Mouse (Mus musculus) adrenal gland, postnatal 14 days (tissue): ENCODE data around the gene Lrrc36. TPM values are rescaled to one million over a fixed set of nuclear protein-coding genes. Genes with fewer than 3 reads are reported as not detected.

Experiments
- DNase-seq: peaks from one replicate; pipeline ENCODE4 v3.0.0; 2021; ENCODE audit warnings: mixed read lengths
- long read RNA-seq, 2 experiments: library from polyadenylated mRNA; stranded (forward); transcript quantifications; one replicate each; pipeline ENCODE4 v2.0.0; 2021
- total RNA-seq: library from RNA; stranded (reverse); gene quantifications from 2 replicates; pipeline ENCODE4 v1.2.3, GENCODE M21; 2021

The Lrrc36 gene
- total RNA-seq, result 4.0 and 6.0 TPM in 2 replicates
- long read RNA-seq, experiment 1, partial matches to known transcripts, result 0 of 4 reads
- long read RNA-seq, experiment 1, other reads (novel, unspliced or antisense), result 3 of 4 reads
- long read RNA-seq, experiment 2, partial matches to known transcripts, result 1 of 2 reads
- long read RNA-seq, experiment 2, other reads (novel, unspliced or antisense), result 1 of 2 reads

- DNase-seq, result peak; percentile 85
Observed at GRCm38 (mm10) chr8:105413391-105413790, at the start of gene Lrrc36, which contains the start of gene Kctd19. Lrrc36 (plus strand) TSS chr8:105413571. Kctd19 (minus strand) TSS chr8:105413502.

GRCm38 (mm10) chr8:105367107-105367506 lies 46.3 kb upstream of the Lrrc36 start:
- peak; percentile 45 for DNase-seq

- DNase-seq, result peak; percentile 53
Observed at GRCm38 (mm10) chr8:105372473-105372872, 40.9 kb upstream of the Lrrc36 start.

- DNase-seq, result peak; percentile 67
Observed at GRCm38 (mm10) chr8:105373032-105373431, 40.3 kb upstream of the Lrrc36 start, which contains the start of gene Plekhg4. Plekhg4 (plus strand) TSS chr8:105373274.

- DNase-seq, result peak; percentile 65
Observed at GRCm38 (mm10) chr8:105374513-105374966, 38.8 kb upstream of the Lrrc36 start.

GRCm38 (mm10) chr8:105378673-105379072 lies 34.7 kb upstream of the Lrrc36 start:
- DNase-seq, result peak; percentile 49

GRCm38 (mm10) chr8:105380308-105380707 lies 33.1 kb upstream of the Lrrc36 start:
- DNase-seq, result peak; percentile 46

- DNase-seq, result no peak
Observed at GRCm38 (mm10) chr8:105384070-105384469, 29.3 kb upstream of the Lrrc36 start.

- no peak for DNase-seq
Observed at GRCm38 (mm10) chr8:105387151-105387550, 26.2 kb upstream of the Lrrc36 start.

GRCm38 (mm10) chr8:105389096-105389495 lies 24.3 kb upstream of the Lrrc36 start:
- peak; percentile 35 for DNase-seq

- DNase-seq, result no peak
Observed at GRCm38 (mm10) chr8:105393089-105393787, 20.1 kb upstream of the Lrrc36 start.

- no peak for DNase-seq
Observed at GRCm38 (mm10) chr8:105393915-105394314, 19.5 kb upstream of the Lrrc36 start.

- peak; percentile 61 for DNase-seq
Observed at GRCm38 (mm10) chr8:105397747-105398146, 15.6 kb upstream of the Lrrc36 start.

- no peak for DNase-seq
Observed at GRCm38 (mm10) chr8:105400016-105400415, 13.4 kb upstream of the Lrrc36 start.

- no peak for DNase-seq
Observed at GRCm38 (mm10) chr8:105403467-105403866, 9.9 kb upstream of the Lrrc36 start.

GRCm38 (mm10) chr8:105404496-105404895 lies 8.9 kb upstream of the Lrrc36 start:
- no peak for DNase-seq

GRCm38 (mm10) chr8:105406416-105406815 lies 7.0 kb upstream of the Lrrc36 start:
- no peak for DNase-seq

GRCm38 (mm10) chr8:105408331-105408730 lies 5.0 kb upstream of the Lrrc36 start:
- DNase-seq, result peak; percentile 46

- no peak for DNase-seq
Observed at GRCm38 (mm10) chr8:105409947-105410346, 3.4 kb upstream of the Lrrc36 start.

- no peak for DNase-seq
Observed at GRCm38 (mm10) chr8:105418992-105419391, 5.6 kb downstream of the Lrrc36 start.

GRCm38 (mm10) chr8:105419800-105420199 lies 6.4 kb downstream of the Lrrc36 start:
- DNase-seq, result no peak

- no peak for DNase-seq
Observed at GRCm38 (mm10) chr8:105422006-105422405, 8.6 kb downstream of the Lrrc36 start.

GRCm38 (mm10) chr8:105426878-105427277 lies 13.5 kb downstream of the Lrrc36 start:
- DNase-seq, result no peak
